In genomic region chr16:25067276-25068249, GRCm38 (mm10) we compare ENCODE assay signal across 8 mouse cellular contexts.
DNase-seq lines count a peak whose midpoint lies in the region; TF ChIP-seq lines count a peak whose summit lies in the region.

No protein-coding gene starts in this region.

- no peak for DNase-seq in left cerebral cortex, adult 2 months (ENCODE audit: extremely low spot score in 1 of 2, low spot score in 2 of 2)
- DNase-seq in left cerebral cortex, adult 8-10 months (ENCODE audit: low spot score in 2 of 2): no peak
- no peak for DNase-seq in ES-E14 (ENCODE audit: low read depth, low spot score)
- peak; percentile 42 for DNase-seq in heart, postnatal 4 days
- peak; percentile 69 for DNase-seq in lung, postnatal 10 days
- DNase-seq in layer of hippocampus, adult 8-10 months (ENCODE audit: low spot score in 2 of 2): no peak
- no peak for DNase-seq in frontal cortex, adult 2 months (ENCODE audit: extremely low spot score in 1 of 2, low spot score in 1 of 2)
- DNase-seq in frontal cortex, postnatal 25 days (ENCODE audit: low spot score in 2 of 2): no peak

- in situ Hi-C loops in ES-E14 (cut with MboI; ENCODE audit: low sequenced_read_pairs in 2 of 2, unreplicated experiment in 2 of 2): loop anchor here (10.0 to 25.0 kb wide), 3 partner anchors 583 to 1083 kb away; partner anchors contain the start of genes Bcl6 (in 2 of the 2) and Gm37419 (in 2 of the 2)

- no peaks in the 10 kb centered on the region for H3K9me3 ChIP-seq in ES-E14 (ENCODE audit: control insufficient read depth, insufficient read depth, low read depth, low read length)

- H3K4me3 ChIP-seq in left cerebral cortex, adult 2 months: no peak overlapping the region
- no peak overlapping the region for H3K4me3 ChIP-seq in ES-E14 (ENCODE audit: insufficient read depth in 1 of 2, low read depth in 1 of 2, low read length in 2 of 2, poor library complexity in 1 of 2, severe bottlenecking in 1 of 2)

- H3K36me3 ChIP-seq in ES-E14 (ENCODE audit: control insufficient read depth, insufficient read depth, low read length, poor library complexity, severe bottlenecking): no peaks in the 10 kb centered on the region

- H3K4me1 ChIP-seq in ES-E14 (ENCODE audit: control insufficient read depth in 2 of 2, insufficient read depth in 2 of 2, low read length in 2 of 2, poor library complexity in 1 of 2): peaks cover 0 to 3% of the 10 kb centered on the region in 2 experiments; a peak in 1 of 4 replicates

- H3K27ac ChIP-seq in left cerebral cortex, adult 2 months: no peak overlapping the region
- no peak overlapping the region for H3K27ac ChIP-seq in ES-E14 (ENCODE audit: insufficient read depth, low read depth, low read length, poor library complexity, severe bottlenecking)

- no peak overlapping the region for H3K9ac ChIP-seq in ES-E14 (ENCODE audit: insufficient read depth, low read depth, low read length, poor library complexity, severe bottlenecking)

- intact Hi-C loops in left cerebral cortex, adult 2 months (cut with DNase I): no loop called here

- TF ChIP-seq CTCF in left cerebral cortex, adult 2 months (IDR thresholded peaks at IDR 0.05): peak; percentile 44

TF ChIP-seq in ES-E14, 5 proteins besides CTCF, POLR2A, EP300 and RAD21:
- TF ChIP-seq MAFK (IDR thresholded peaks at IDR 0.05; ENCODE audit: insufficient read depth, low read depth, low read length) (no peak), ZC3H11A (IDR thresholded peaks at IDR 0.05; ENCODE audit: borderline replicate concordance, low read depth, low read length) (peak; percentile 41; the same call in 1 of the 2 replicates), CHD2 (IDR thresholded peaks at IDR 0.05; ENCODE audit: low read depth, low read length) (no peak), HCFC1 (IDR thresholded peaks at IDR 0.05; ENCODE audit: borderline replicate concordance, insufficient read depth, low read length) (no peak), ZNF384 (IDR thresholded peaks at IDR 0.05; ENCODE audit: low read depth, low read length) (no peak)

Comparison
In these comparisons a context has a peak if more than half of its experiments do, and no peak if none do; other contexts are left out.
1. DNase-seq: peak in heart, postnatal 4 days (single experiment) and lung, postnatal 10 days (single experiment); none in left cerebral cortex, adult 2 months (0 of 2), left cerebral cortex, adult 8-10 months (0 of 2), ES-E14 (single experiment), layer of hippocampus, adult 8-10 months (0 of 2), frontal cortex, adult 2 months (0 of 2) and frontal cortex, postnatal 25 days (0 of 2).